Mouse (Mus musculus): ENCODE measurements at regions not wholly inside any gene's neighbourhood (a gene's known extent, or its start where the extent isn't known, plus 50 kb on each side); places are given as distances from the start of the nearest gene placed in this dataset.

DNA sequence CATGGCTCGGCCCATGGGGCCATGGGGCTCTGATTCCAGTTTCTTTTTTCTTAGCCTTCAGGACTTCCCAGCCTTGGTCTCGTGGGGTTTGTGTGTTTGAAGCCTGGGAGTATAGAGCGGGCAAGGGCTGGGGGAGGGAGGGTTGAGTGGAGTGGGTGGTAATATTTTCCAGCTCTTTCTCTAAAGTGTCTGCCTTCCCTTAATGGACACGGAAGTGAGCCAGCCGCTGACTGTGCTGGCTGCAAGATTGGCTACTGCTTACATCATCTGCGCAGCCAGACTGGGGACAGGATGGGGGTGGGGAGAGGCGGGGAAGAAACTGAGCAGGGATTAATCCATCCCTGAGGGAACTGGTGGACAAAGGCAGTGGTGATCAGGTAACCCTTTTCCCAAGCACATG is 52.3 kb downstream of the Tnp1 start:
- DNase-seq (ENCODE audit: extremely low read depth, insufficient read length, low spot score): peak; percentile 39

DNA sequence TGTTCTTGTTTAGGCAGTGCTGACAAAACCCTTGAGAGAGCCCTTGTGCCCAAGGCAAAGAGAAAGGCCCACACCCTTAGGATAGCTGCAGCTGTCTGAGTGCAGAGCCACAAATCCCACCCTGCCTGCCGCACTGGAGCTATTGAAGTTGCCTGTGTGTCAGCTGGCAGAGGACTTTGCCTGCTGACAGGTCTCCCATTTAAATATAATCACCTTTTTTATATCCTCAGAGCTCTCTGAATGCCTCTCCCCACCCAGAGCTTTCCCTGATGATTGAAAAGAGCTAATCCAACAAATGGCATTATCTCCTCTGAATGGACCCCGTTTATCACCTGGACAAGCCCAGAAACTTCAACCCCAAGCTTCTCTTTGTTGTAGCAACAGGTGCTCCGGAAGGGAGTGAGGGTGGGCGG is 55.5 kb downstream of the Tnp1 start:
- DNase-seq (ENCODE audit: extremely low read depth, insufficient read length, low spot score): no peak

DNA sequence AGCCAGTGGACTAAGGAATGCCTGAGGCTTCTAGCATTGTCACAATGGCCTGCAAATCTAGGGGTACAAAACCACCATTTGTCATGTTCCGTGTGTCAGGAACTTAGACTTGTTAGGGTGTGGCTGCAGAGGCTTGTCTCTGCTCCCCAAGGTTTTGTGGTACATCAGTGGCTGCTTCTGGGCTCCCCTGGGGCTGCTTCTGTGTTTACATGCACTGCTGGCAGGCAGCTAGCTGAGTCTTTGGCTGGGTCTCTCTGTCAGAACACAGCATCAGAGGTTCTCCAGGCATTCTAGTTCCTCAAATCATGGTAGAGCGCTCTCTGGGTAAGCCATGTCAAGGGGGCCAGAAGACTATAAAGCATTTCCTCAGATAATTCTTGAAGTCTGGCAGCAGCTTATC is 60.3 kb downstream of the Tnp1 start:
- no peak for DNase-seq (ENCODE audit: extremely low read depth, insufficient read length, low spot score)

DNA sequence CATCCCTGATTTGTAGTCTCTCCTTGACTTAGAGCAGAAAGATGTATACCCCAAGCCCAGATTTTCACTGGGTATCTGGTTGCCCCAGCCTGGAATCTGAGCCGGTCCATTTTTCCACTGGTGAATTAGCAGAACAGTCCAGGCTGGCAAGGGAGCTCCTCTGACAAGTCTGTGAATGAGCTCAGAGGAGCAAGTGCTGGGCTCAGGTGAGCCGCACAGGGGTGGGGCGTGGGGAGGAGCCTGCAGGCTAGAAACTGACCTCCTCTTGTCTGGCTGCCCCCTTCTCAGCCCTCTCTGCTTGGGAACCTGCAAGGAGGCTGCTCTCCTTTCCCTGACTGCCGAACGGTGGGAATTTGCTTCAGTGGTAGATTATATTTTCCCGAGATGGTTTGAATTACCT is 62.8 kb downstream of the Tnp1 start:
- no peak for DNase-seq (ENCODE audit: extremely low read depth, insufficient read length, low spot score)

DNA sequence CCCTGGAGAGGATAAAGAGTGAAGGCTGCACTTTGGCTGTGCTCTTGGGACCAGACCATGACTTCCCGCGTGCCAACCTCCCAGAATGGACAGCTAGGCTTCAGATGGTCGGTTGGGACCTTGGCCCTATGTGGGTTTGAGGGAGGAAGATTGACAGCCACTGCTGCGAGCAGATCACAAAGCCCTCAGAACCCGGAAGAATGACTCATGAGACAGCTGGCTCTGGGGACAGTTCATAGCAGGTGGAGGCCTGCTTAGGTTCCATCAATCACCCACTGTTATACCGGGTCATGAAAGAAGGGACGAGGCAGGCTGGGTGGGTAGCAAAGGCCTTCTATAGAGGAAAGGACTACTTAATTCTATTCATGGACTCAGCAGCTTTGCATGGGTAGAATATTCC is 63.9 kb downstream of the Tnp1 start:
- no peak for DNase-seq (ENCODE audit: extremely low read depth, insufficient read length, low spot score)

DNA sequence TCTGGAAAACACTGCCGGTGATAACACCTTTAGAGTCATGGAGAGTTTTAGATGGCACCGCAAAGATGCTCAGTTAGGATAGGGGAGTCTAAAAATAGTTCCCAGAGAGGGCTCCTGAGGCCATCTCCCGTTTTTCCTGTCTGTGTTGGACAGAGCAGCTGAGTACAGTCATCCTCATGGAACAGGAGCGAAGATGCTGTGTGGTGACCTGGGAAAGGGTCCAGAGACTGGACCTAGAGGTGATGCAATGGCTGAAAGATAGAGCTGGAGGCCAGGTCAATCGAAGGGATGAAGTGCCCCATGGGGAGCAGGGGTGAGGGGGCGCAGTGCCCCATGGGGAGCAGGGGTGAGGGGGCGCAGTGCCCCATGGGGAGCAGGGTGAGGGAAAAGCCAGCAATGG is 64.3 kb downstream of the Tnp1 start:
- no peak for DNase-seq (ENCODE audit: extremely low read depth, insufficient read length, low spot score)

DNA sequence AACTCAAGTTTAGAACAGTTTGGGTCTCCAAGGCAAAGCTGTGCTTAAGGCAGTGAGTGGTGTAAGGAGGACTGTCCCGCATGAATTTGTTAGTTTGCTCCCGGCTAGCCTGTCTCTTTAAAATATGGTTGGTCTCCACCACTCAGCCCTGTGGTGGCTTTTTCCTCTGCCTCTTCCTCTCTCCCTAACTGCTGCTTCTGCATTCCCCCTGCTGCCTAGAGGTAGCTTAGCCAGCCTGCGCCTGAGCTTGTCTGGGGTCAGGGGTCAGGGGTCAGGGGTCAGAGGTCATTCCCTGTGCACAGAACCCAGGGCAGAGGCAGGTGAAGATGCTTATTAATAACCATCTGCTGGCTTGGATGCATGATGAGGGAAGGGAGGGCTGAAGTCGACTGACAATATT is 69.5 kb downstream of the Tnp1 start:
- DNase-seq (ENCODE audit: extremely low read depth, insufficient read length, low spot score): no peak

DNA sequence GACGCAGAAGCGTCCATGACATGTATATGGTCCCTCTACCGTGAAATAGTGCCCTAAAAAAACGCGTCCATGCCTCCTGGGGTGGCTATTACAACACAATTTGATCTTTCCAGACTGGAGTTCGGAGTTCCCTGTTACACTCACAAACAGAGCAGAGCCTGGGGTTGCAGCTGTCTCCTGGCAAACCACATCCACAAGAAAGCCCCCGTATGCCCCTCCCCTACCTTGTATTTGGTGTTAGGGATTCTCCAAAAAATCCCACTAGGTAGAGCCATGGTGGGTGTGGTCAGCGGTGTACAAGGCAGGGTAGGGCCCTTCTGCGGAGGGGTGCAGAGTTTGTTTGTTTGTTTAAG is 70.0 kb downstream of the Tnp1 start:
- no peak for DNase-seq (ENCODE audit: extremely low read depth, insufficient read length, low spot score)

DNA sequence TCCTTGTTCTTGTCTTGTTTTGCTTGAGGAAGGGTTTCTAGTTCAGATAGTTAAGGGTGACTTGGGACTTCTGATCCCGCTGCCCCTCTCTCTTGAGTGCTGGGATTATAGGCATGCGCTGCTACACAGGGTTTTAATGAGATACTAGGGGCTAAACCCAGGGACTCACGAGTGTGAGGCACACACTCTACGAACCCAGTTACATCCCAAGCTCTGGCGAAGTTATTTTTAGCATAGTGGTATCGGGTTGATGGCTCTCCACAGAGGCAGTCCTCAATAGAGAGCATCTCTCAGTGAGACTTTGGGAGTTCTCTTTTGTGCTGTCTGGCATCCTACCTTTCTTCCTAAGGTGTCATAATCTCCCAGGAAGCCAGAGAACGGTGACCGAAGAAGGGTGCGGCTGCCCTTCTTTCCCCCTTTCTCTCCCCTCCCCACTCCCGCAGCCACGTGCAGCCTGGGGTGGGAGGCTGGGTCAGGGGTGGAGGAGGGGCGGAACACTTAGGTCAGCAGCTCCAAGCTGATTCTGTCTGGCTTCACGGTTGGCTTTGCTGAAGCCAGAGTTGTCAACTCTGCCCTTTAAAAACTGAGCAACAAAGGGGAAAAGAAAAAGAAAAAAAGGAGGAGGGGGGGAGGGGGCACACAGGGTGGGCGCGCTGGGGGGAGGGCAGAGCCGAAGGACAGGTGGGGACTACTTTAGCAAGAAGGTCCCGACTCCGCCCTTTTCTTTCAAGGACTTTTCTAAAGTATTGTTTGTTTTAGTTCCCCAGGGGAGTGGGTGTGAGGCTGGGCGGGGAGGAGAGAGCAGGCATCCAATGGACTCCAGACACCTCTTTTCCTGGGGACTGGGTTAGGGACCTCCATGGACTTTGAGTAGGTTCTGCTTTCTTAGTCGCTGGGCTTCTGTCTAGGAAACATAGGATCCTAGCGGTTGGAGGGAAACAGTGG is 70.4 kb upstream of the Igfbp5 start:
- no peak for DNase-seq (ENCODE audit: extremely low read depth, insufficient read length, low spot score)

DNA sequence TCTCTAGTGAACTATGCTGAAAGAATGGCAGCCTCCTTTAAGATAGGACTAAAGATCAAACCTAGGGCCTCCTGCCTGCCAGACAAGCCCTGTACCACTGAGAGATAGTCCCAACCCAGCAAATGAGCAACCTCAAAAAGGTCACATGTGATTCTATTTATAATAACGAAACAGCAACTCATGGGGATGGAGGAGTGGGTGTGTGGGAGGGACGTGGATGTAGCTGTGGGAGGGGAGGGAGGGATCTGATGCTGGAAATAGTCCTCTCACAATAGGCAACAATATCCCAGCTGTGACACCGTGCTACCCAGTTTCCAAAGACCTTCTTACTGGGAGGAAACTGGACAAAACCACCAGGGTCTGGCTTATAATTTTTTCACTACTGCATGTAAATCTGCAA is 69.5 kb upstream of the Igfbp5 start:
- DNase-seq (ENCODE audit: extremely low read depth, insufficient read length, low spot score): no peak

DNA sequence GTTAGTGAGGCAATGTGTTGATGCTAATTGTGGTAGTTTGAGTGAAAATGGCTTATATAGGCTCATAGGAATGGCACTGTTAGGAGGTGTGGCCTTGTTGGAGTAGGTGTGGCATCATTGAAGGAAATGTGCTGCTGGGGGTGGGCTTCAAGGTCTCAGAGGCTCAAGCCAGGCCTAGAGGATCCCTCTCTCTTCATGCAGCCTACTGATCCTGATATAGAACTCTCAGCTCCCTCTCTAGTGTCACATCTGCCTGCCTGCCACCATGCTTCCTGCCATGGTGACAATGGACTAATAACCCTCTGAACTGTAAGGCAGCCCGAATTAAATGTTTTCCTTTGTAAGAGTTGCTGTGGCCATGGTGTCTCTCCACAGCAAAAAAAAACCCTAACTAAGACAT is 68.4 kb upstream of the Igfbp5 start:
- DNase-seq (ENCODE audit: extremely low read depth, insufficient read length, low spot score): no peak

DNA sequence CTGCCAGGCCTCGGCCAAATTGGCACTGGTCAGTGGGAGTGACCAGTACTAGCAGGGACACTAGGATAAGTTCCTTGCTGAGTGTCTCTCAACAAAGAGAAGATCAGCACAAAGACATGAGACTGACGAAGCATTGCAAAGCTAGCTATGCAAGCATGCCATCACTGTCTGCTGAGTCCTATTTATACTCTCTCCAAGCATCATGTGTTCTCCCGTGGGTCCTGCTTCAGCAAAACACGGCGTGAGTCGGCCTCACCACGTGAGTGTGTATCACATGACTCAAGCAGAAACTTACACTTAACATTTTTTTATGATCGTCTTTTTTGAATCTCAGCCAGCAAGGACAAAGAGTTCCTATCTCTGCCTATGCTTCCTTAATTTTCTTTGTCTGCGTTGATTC is 67.7 kb upstream of the Igfbp5 start:
- DNase-seq (ENCODE audit: extremely low read depth, insufficient read length, low spot score): no peak

DNA sequence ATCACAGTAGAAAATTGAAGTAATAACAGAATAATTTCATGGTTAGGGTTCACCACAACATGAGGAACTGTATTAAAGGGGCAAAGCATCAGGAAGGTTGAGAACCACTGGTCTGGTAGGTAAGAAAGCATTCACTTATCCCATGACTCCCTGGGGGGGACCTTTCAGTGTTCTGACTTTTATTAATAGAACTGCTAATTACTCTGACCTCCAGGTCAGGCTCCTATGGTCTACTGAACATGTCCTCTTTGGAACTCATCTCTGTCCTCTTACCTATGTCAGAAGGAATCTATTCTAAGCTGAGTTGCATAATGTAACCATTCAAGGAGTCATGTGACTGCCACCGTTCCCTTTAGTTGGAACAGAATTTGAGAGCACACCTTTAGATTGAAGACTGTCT is 65.3 kb upstream of the Igfbp5 start:
- no peak for DNase-seq (ENCODE audit: extremely low read depth, insufficient read length, low spot score)

DNA sequence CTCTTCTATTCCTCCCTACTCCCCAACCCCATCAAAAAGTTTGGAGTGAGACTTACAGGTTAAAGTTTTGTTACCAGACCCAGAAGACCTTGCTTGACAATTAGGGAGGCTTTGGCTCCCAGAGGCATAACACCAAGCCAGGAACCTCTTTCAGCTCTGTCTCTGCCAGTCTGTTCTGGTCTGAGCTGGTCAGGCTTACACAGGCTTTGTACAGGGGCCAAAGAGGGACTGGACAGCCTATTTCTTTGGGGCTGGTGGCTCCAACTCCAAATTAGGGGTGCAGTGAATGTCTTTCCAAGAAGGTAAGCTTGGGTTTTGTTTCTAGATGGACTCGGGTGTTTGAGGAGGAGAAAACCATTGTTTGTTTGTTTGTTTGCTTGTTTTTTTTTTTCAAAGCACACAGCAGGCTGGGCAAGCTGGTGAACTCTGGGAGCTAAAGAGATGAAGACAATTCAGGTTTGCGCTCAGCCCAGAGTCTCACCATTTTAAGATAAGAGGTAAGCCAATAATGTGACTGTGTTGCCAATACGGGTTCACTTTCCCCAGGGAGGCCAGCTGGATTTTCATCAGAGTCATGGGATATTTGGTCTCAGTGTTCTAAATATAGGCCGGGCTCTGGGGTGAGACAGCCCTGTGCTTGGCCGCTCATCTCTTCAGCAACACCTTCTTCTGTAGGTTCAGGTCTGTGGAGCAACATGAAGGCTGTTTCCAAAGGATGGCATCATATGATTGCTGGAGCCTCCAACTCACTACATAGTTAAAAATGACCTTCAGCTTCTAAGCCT is 62.2 kb upstream of the Igfbp5 start:
- no peak for DNase-seq (ENCODE audit: extremely low read depth, insufficient read length, low spot score)

DNA sequence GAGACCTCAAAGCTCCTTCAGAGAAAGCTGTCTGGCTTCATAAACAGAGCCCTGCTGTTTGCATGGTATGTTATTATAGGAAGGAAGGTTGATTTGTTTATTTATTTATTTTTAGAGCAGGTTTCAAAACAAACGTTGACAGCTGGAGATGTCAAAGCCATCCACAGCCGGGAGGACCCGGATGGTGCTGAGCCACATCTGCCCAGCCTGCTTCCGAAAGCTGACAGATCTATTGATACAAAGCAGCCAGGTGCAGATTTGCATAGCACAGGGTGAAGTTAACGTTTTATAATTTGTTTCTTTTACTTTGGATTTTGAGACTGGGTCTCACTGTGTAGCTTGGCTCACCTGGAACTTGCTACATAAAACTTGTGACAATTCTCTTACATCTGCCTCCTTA is 61.5 kb upstream of the Igfbp5 start:
- no peak for DNase-seq (ENCODE audit: extremely low read depth, insufficient read length, low spot score)

DNA sequence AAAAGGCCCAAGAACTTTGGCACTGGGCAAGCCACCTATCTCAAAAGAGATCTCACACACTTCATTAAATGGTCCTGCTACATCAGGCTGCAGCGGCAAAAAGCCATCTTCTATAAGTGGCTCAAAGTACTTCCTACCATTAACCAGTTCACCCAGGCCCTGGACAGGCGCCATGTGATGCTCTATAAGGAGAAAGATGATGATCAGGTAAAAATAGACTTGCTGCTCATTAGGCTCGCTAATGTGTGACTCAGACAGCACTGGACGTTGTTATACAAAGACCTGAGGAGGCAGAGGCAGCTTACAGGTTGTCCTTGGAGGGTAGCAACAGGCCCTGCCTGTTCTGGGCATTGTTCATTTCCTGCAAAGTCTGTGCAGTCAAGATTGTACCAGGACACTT is 60.4 kb upstream of the Igfbp5 start:
- DNase-seq (ENCODE audit: extremely low read depth, insufficient read length, low spot score): no peak

DNA sequence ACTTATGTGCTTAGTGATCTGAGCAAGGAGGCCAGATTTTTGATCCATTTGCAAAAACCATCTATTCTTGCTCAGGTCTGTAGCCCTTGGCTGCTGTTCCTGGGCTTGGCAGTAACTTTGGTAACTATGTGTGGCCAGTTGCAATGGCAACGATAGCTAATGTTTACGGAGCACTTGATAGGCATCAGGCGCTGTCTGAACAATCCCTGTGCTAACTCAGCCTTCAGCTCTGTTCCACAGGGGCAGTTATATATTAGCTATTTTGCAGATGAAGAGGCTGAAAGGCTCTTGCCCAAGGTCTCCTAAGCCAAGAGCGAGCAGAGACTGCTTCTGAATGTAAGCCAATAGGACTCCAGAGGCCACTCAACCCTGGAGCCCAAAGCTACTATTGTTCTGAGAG is 55.1 kb upstream of the Igfbp5 start:
- no peak for DNase-seq (ENCODE audit: extremely low read depth, insufficient read length, low spot score)

All from 3134 (cell line).